Mouse (Mus musculus): ENCODE data around the gene Chil1.

GRCm38 (mm10) chr1:134221172-134221571 lies 39.2 kb downstream of the Chil1 start:
- no peak for TF ChIP-seq GATA1 (IDR thresholded peaks at IDR 0.05; ENCODE audit: low read length)
- no peak for TF ChIP-seq TAL1 (IDR thresholded peaks at IDR 0.05; ENCODE audit: low read length)
